Mouse (Mus musculus) stomach, adult 2 months (tissue): ENCODE measurements around the gene Lef1. TPM values are rescaled to one million over a fixed set of nuclear protein-coding genes. Genes with fewer than 3 reads are reported as not detected.

Experiments
- polyA plus RNA-seq: library from polyadenylated mRNA; depleted of rRNA; stranded (reverse); fragments of >200 nt; gene quantifications from 2 replicates; pipeline ENCODE4 v1.2.3, GENCODE M21; 2012; rRNA removed

Gene Lef1
- polyA plus RNA-seq, result 0.09 TPM in 2 replicates

DNA sequence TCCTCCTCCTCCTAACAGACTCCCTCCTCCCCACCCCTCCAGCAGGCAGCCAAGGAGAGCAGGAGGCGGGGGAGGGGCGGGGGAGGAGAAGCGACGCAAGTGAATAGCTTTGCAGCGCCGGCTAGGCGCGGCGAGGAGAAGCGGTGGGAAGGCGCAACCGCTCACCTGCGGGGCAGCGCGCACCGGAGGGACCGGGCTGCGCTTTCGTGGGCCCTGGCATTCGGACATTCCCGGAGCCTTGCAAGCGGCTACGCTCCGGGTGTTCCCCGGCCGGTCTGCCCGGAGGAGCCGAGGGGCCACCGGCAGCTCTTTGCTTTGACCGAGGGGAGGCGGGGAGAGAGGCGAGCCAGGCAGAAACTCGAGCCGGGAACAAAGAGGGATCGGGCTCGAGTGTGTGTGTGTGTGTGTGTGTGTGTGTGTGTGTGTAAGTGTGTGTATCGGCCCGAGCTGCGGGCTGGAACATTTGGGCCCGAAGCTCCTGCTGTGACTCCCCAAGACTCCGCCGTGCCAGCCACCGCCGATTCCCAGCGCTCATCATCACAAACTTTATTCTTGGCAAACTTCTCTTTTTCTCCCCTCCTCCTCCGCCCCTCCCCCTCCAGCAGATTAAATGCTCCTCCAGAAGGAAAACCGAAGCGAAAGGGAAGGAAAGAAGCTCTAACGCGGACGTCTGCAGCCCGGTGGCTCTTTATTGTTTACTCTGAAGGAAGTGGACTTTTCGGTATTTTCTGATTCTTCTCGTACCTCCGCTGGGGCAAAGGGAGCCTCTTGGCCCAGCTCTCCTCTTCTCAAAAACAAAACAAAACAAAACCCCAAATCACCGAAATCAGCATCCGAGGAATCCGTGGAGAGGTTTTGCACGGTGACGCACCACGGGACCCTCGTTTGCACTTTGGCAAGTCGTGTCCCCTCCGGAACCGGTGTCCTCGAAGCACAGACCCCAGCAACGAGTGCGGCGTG, at the start of gene Lef1:
Lef1 (plus strand) TSS at position 281 of the 960 bp plus-strand sequence.

DNA sequence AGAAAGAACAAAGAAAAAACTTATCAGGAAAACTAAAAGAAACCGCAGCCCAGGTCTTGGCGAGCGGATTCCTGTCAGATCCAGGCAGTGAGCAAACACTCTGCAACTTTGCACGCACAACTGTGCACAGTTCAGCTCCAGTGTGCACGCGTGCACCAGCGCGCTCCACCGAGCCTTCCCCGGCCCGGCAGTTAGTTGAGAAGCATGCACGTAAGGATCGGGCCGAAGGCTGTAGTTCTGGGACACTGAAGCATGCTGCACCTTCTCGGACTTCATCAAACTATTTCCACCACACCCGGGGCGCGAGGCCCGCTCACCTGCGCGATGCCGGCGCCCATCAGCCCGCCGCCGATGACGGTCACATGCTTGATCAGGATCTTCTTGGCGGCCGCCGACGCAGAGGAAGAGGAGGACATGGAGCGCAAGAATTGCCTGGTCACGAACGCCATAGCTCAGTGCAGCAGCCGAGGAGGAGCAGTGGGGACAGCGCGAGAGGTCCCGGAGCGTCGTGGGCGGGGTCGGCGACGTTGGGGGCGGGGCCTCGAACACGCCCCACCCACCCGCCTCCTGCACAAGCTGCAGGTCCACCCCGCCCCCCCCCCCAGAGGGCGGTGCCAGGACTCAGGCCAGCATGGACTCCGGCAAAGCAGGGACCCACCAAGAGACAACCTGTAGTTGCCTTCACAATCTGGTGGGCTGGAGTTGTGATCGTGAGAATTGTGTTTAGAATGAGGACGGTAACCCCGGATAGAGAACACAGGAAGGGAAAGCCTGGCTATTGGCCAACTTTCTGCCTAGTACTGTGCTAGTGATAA, 161.5 kb downstream of the Lef1 start, which contains the start of gene Hadh:
Hadh (minus strand) TSS at position 543 of the 815 bp plus-strand sequence.

Other genes starting within 250 kb of the Lef1 start
- gene Hadh, start 161.6 kb downstream of the Lef1 start, polyA plus RNA-seq, result 66.9 and 69.3 TPM in 2 replicates
- 1.2 and 2.5 TPM in 2 replicates for gene Cyp2u1, start 192.8 kb downstream of the Lef1 start, polyA plus RNA-seq